Mouse (Mus musculus): ENCODE data around the gene Hmgb1. TPM values are rescaled to one million over a fixed set of nuclear protein-coding genes. Genes with fewer than 3 reads are reported as not detected.
"Not testable (repeated sequence)": the region's sequence is repeated elsewhere in the genome, so short reads cannot be mapped to it uniquely, and the experiment has no call there.

Gene Hmgb1
- polyA plus RNA-seq, 1 experiment from 2014 or later = 1,601 TPM

DNA sequence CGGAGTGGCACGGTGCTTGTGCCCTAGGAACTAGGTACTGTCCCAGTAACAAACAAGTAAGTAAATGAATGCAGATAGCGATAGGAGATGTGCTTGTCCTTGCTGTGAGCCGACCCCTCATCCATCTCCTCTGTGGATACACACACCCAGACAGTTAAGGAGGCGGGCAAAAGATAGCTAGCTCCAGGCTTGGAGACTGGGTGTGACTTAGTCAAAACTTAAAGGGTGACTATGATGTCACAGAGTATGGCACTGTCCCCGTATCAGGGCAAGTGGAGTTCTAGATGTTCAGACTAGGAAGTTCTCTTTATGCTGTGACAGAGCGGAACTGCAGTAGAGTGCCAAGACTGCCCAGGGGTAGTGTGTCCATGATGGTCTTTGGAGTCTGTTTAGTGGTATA is 37.6 kb downstream of the Hmgb1 start:
- WGBS = 68% methylated on average over 7 of the region's 7 CpGs
- Histone ChIP-seq H3K9me3 (ENCODE audit: control insufficient read depth, low read length) (no peaks in the 10 kb centered on the region; the same call in 1 of the 2 replicates), H3K4me3 (ENCODE audit: low read length) (no peak overlapping the region), H3K4me1 (replicated peaks; ENCODE audit: control insufficient read depth, insufficient read depth, low read length) (peaks cover 1% of the 10 kb centered on the region; the same call in 1 of the 2 replicates), H3K36me3 (ENCODE audit: control insufficient read depth, insufficient read depth, low read length) (no peaks in the 10 kb centered on the region), H3K9ac (ENCODE audit: low read length) (no peak overlapping the region), H3K27me3 (ENCODE audit: control insufficient read depth, insufficient read depth, low read depth, low read length) (no peaks in the 10 kb centered on the region), H3K27ac (ENCODE audit: low read length) (no peak overlapping the region), H3K4me2 (ENCODE audit: low read depth, low read length) (no peak overlapping the region)
- ATAC-seq (ENCODE audit: low read depth) = no peak

DNA sequence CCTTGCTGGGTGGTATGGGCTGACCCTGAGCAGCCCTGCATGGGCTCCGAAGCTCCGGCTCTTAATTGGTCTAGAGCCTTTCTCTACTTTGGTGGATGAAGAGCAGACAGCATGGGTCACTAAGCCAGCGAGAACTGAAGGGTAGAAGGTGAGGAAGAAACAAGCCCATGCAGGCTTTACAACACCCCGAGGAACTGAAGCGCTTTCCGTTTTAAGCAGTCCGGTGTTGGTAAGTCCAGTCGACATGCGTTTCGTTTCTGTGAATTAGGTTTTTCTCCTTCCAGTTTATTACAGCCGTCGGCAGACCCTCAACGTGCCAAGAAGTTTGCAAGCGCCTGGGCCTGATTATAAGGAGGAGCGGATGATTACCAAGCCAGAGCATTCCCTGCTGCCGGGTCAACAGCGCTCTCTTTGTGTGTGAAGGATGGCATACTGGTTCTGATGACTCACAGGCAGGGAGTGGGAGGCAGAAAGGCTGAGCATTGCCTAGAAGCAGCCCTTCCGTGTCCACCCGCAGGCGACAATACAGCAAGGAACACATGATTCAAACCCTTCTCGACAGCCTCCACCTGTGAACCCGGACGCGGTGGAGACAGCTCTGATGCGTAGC is 40.4 kb downstream of the Hmgb1 start:
- 61% methylated on average over 25 of the region's 25 CpGs for WGBS
- Histone ChIP-seq H3K27me3 (ENCODE audit: control insufficient read depth, insufficient read depth, low read depth, low read length) (no peaks in the 10 kb centered on the region), H3K27ac (ENCODE audit: low read length) (no peak overlapping the region)

DNA sequence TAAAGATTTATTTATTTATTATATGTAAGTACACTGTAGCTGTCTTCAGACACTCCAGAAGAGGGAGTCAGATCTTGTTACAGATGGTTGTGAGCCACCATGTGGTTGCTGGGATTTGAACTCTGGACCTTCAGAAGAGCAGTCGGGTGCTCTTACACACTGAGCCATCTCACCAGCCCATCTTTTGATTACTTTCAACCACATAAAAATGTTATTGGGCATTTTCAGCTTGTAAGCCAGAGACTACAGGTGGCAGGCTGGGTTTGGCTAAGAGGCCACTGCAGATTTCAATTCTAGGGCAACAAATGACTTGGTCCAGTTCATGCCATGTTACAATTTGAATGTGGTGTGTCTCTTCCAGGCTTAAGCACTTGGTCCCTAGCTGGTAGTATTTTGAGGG is 43.1 kb downstream of the Hmgb1 start:
- H3K36me3 ChIP-seq (ENCODE audit: control insufficient read depth, insufficient read depth, low read length); H3K9me3 ChIP-seq (ENCODE audit: control insufficient read depth, low read length); H3K4me2 ChIP-seq (ENCODE audit: low read depth, low read length); H3K9ac ChIP-seq (ENCODE audit: low read length); H3K4me3 ChIP-seq (ENCODE audit: low read length); H3K27me3 ChIP-seq (ENCODE audit: control insufficient read depth, insufficient read depth, low read depth, low read length); H3K4me1 ChIP-seq (replicated peaks; ENCODE audit: control insufficient read depth, insufficient read depth, low read length); H3K27ac ChIP-seq (ENCODE audit: low read length); ATAC-seq (ENCODE audit: low read depth): not testable (repeated sequence)
- 90% methylated on average over 1 of the region's 1 CpGs for WGBS

More for the DNA sequence above, 40.4 kb downstream of the Hmgb1 start:
- no peak overlapping the region for H3K4me2 ChIP-seq (ENCODE audit: low read depth, low read length)
- ATAC-seq (ENCODE audit: low read depth) = peak; percentile 62
- 0 out of 2 replicates have a peak overlapping the region, but pooled peaks have one; percentile 30 for H3K9ac ChIP-seq (ENCODE audit: low read length)
- H3K4me3 ChIP-seq (ENCODE audit: low read length) = no peak overlapping the region
- H3K36me3 ChIP-seq (ENCODE audit: control insufficient read depth, insufficient read depth, low read length) = no peaks in the 10 kb centered on the region
- H3K4me1 ChIP-seq (replicated peaks; ENCODE audit: control insufficient read depth, insufficient read depth, low read length) = no peaks in the 10 kb centered on the region
- H3K9me3 ChIP-seq (ENCODE audit: control insufficient read depth, low read length) = no peaks in the 10 kb centered on the region

GRCm38 (mm10) chr5:149140336-149140735 is 44.0 kb downstream of the Hmgb1 start:
- Histone ChIP-seq H3K9ac (ENCODE audit: low read length) (no peak overlapping the region), H3K4me1 (replicated peaks; ENCODE audit: control insufficient read depth, insufficient read depth, low read length) (peaks cover 5% of the 10 kb centered on the region; the same call in 1 of the 2 replicates), H3K4me2 (ENCODE audit: low read depth, low read length) (no peak overlapping the region), H3K9me3 (ENCODE audit: control insufficient read depth, low read length) (no peaks in the 10 kb centered on the region), H3K27ac (ENCODE audit: low read length) (no peak overlapping the region), H3K4me3 (ENCODE audit: low read length) (no peak overlapping the region), H3K36me3 (ENCODE audit: control insufficient read depth, insufficient read depth, low read length) (no peaks in the 10 kb centered on the region), H3K27me3 (ENCODE audit: control insufficient read depth, insufficient read depth, low read depth, low read length) (no peaks in the 10 kb centered on the region)
- 66% methylated on average over 9 of the region's 9 CpGs for WGBS
- ATAC-seq (ENCODE audit: low read depth) = no peak

GRCm38 (mm10) chr5:149138087-149138486 is 46.2 kb downstream of the Hmgb1 start:
- 92% methylated on average over 6 of the region's 6 CpGs for WGBS
- H3K4me3 ChIP-seq (ENCODE audit: low read length); H3K4me1 ChIP-seq (replicated peaks; ENCODE audit: control insufficient read depth, insufficient read depth, low read length); H3K9me3 ChIP-seq (ENCODE audit: control insufficient read depth, low read length); H3K9ac ChIP-seq (ENCODE audit: low read length); H3K4me2 ChIP-seq (ENCODE audit: low read depth, low read length); ATAC-seq (ENCODE audit: low read depth); H3K27me3 ChIP-seq (ENCODE audit: control insufficient read depth, insufficient read depth, low read depth, low read length); H3K36me3 ChIP-seq (ENCODE audit: control insufficient read depth, insufficient read depth, low read length); H3K27ac ChIP-seq (ENCODE audit: low read length): not testable (repeated sequence)

DNA sequence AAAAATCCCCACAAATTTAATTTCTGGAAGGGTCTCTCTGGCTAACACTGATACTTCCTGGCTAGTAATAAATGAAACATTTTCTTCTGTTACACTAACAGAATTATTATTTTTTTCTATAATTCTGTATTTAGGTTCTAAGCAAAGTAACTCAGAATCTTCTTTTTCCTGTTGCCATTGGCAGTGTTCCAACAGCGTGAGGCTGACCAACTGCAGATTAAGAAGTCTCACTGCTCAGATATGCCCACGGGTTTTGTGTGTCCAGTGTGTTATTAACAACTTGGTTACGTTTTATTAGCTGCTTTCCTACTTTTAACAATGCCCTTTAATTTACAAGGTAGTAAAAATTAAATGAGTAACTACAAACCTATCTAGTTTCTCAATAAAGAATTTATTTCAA is 46.8 kb downstream of the Hmgb1 start:
- H3K27me3 ChIP-seq (ENCODE audit: control insufficient read depth, insufficient read depth, low read depth, low read length) = no peaks in the 10 kb centered on the region
- no peak overlapping the region for H3K27ac ChIP-seq (ENCODE audit: low read length)
- 42% methylated on average over 3 of the region's 3 CpGs for WGBS
- H3K9ac ChIP-seq (ENCODE audit: low read length) = no peak overlapping the region
- H3K36me3 ChIP-seq (ENCODE audit: control insufficient read depth, insufficient read depth, low read length) = no peaks in the 10 kb centered on the region
- H3K9me3 ChIP-seq (ENCODE audit: control insufficient read depth, low read length) = no peaks in the 10 kb centered on the region
- H3K4me1 ChIP-seq (replicated peaks; ENCODE audit: control insufficient read depth, insufficient read depth, low read length) = peaks cover 5% of the 10 kb centered on the region; the same call in 1 of the 2 replicates
- no peak overlapping the region for H3K4me2 ChIP-seq (ENCODE audit: low read depth, low read length)
- H3K4me3 ChIP-seq (ENCODE audit: low read length) = no peak overlapping the region
- ATAC-seq (ENCODE audit: low read depth) = no peak

DNA sequence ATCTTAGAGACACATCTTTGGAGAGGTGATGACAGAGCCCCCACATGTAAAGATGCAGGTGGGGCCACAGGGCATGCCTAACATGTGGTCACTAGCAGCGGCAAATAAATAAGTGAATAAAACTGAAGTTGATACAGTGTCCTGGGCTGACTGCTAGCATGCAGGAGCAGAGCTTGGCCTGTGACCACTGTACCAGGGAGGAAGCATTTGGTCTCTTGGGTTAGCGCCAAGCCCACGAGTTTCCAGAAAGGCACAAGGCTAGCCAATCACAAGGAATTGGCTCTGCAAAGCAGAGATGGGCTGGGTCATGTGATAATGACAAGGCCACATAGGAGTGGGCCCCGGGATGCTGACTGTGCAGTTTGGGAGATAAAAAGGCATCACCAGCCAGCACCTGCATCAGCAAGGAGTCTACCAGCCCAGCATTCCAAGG is 47.3 kb downstream of the Hmgb1 start:
- Histone ChIP-seq H3K9me3 (ENCODE audit: control insufficient read depth, low read length) (no peaks in the 10 kb centered on the region), H3K27me3 (ENCODE audit: control insufficient read depth, insufficient read depth, low read depth, low read length) (no peaks in the 10 kb centered on the region), H3K4me3 (ENCODE audit: low read length) (no peak overlapping the region), H3K27ac (ENCODE audit: low read length) (no peak overlapping the region), H3K36me3 (ENCODE audit: control insufficient read depth, insufficient read depth, low read length) (no peaks in the 10 kb centered on the region), H3K4me1 (replicated peaks; ENCODE audit: control insufficient read depth, insufficient read depth, low read length) (peaks cover 5% of the 10 kb centered on the region; the same call in 1 of the 2 replicates), H3K4me2 (ENCODE audit: low read depth, low read length) (no peak overlapping the region), H3K9ac (ENCODE audit: low read length) (no peak overlapping the region)
- WGBS = 65% methylated on average over 4 of the region's 4 CpGs
- ATAC-seq (ENCODE audit: low read depth) = 0 out of 2 replicates have a peak, but pooled peaks have one; percentile 28

GRCm38 (mm10) chr5:149135455-149136354 is 48.6 kb downstream of the Hmgb1 start:
- peaks cover 5% of the 10 kb centered on the region; the same call in 1 of the 2 replicates for H3K4me1 ChIP-seq (replicated peaks; ENCODE audit: control insufficient read depth, insufficient read depth, low read length)
- no peak overlapping the region for H3K9ac ChIP-seq (ENCODE audit: low read length)
- WGBS = 77% methylated on average over 10 of the region's 10 CpGs
- H3K4me3 ChIP-seq (ENCODE audit: low read length) = no peak overlapping the region
- H3K27ac ChIP-seq (ENCODE audit: low read length) = no peak overlapping the region
- no peaks in the 10 kb centered on the region for H3K27me3 ChIP-seq (ENCODE audit: control insufficient read depth, insufficient read depth, low read depth, low read length)
- no peaks in the 10 kb centered on the region for H3K9me3 ChIP-seq (ENCODE audit: control insufficient read depth, low read length)
- no peak overlapping the region for H3K4me2 ChIP-seq (ENCODE audit: low read depth, low read length)
- H3K36me3 ChIP-seq (ENCODE audit: control insufficient read depth, insufficient read depth, low read length) = no peaks in the 10 kb centered on the region
- no peak for ATAC-seq (ENCODE audit: low read depth)

GRCm38 (mm10) chr5:149134751-149135454 is 49.4 kb downstream of the Hmgb1 start:
- 63% methylated on average over 10 of the region's 10 CpGs for WGBS
- no peak overlapping the region for H3K9ac ChIP-seq (ENCODE audit: low read length)
- no peaks in the 10 kb centered on the region for H3K9me3 ChIP-seq (ENCODE audit: control insufficient read depth, low read length)
- no peak overlapping the region for H3K27ac ChIP-seq (ENCODE audit: low read length)
- peaks cover 5% of the 10 kb centered on the region; the same call in 1 of the 2 replicates for H3K4me1 ChIP-seq (replicated peaks; ENCODE audit: control insufficient read depth, insufficient read depth, low read length)
- no peak overlapping the region for H3K4me2 ChIP-seq (ENCODE audit: low read depth, low read length)
- no peaks in the 10 kb centered on the region for H3K27me3 ChIP-seq (ENCODE audit: control insufficient read depth, insufficient read depth, low read depth, low read length)
- no peak for ATAC-seq (ENCODE audit: low read depth)
- no peaks in the 10 kb centered on the region for H3K36me3 ChIP-seq (ENCODE audit: control insufficient read depth, insufficient read depth, low read length)
- no peak overlapping the region for H3K4me3 ChIP-seq (ENCODE audit: low read length)

Measured in lung, embryonic 16.5 days (tissue).